Mouse (Mus musculus) limb, embryonic 13.5 days (tissue): Measurements from ENCODE around the gene 1110032A03Rik. TPM values are rescaled to one million over a fixed set of nuclear protein-coding genes. Genes with fewer than 3 reads are reported as not detected.

Experiments
- ATAC-seq: fragments of 200-750 bp; cut with Nextera tagmentation; 2 replicates; pipeline ENCODE4 v1.8.0; 2017; ENCODE audit warnings: low read depth, moderate number of reproducible peaks, moderate TSS enrichment; ENCODE audit not compliant: low FRiP score
- H3K27ac ChIP-seq: fragments of 300-500 bp; sonication (generic); 2 replicates; pipeline ENCODE4 v1.5.1; 2015; ENCODE audit warnings: inconsistent platforms, mild to moderate bottlenecking, moderate library complexity
- H3K27me3 ChIP-seq: fragments of 300-500 bp; sonication (generic); 2 replicates; pipeline ENCODE4 v1.6.1; 2015; ENCODE audit warnings: mild to moderate bottlenecking, inconsistent platforms
- H3K36me3 ChIP-seq: fragments of 300-500 bp; sonication (generic); 2 replicates; pipeline ENCODE4 v1.6.1; 2015; ENCODE audit warnings: inconsistent platforms, mild to moderate bottlenecking, moderate library complexity
- H3K4me1 ChIP-seq: fragments of 300-500 bp; sonication (generic); 2 replicates; pipeline ENCODE4 v1.6.1; 2015; ENCODE audit warnings: inconsistent platforms
- H3K4me2 ChIP-seq: fragments of 300-500 bp; sonication (generic); replicated peaks from 2 replicates; pipeline ENCODE4 v1.6.1; 2015; ENCODE audit warnings: inconsistent platforms, mild to moderate bottlenecking, moderate library complexity
- H3K4me3 ChIP-seq: fragments of 300-500 bp; sonication (generic); 2 replicates; pipeline ENCODE4 v1.5.1; 2015; ENCODE audit warnings: moderate library complexity, mild to moderate bottlenecking, inconsistent platforms
- H3K9ac ChIP-seq: fragments of 300-500 bp; sonication (generic); 2 replicates; pipeline ENCODE4 v1.6.1; 2015; ENCODE audit warnings: mild to moderate bottlenecking, inconsistent platforms
- H3K9me3 ChIP-seq: fragments of 300-500 bp; sonication (generic); 2 replicates; pipeline ENCODE4 v1.6.1; 2016; ENCODE audit warnings: inconsistent platforms
- WGBS: fragments of 180-500 bp; shearing (Covaris S2); methylation state at CpG from one replicate; pipeline ENCODE4 v1.1.7; 2015; 5-methylcytosine and 5-hydroxymethylcytosine counted together
- polyA plus RNA-seq: library from polyadenylated mRNA; unstranded; fragments of >200 nt; fragmentation: Nextera tagmentation; extraction: Ambion mirVana; gene quantifications from 2 replicates; pipeline ENCODE4 v1.2.1, GENCODE M21; 2015

1110032A03Rik gene
- 31.3 and 36.2 TPM in 2 replicates for polyA plus RNA-seq

DNA sequence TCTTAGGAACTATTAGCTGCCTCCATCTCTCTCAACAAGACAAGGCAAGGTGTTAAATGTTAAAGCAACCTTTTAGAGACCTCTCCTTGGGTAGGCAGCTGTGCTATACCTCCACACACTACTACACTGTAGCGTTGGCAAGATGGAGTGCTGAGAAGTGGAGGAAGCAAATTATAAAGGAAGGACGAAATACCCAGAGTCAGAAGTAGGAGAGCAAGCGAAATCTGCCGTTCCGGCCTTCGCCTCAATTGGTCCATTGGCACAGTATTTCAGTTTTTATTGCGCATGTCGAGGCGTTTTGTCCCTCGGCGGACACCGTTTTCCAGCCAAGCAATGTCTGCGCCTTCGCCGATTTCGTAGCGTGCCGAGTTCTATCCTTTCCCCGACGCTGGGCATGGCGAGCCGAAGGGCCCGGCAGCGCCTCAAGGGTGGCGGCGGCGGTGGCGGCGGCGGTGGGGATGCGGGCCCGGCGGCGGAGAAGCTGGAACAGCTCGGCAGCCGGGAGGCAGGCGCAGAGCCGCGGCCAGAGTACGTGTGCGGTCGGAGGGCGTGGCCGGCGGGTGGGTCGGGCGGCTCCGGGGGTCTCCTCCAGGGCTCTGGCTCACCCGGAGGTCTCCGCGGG is at the start of gene 1110032A03Rik, which contains the start of gene Alg9:
TSS of gene 1110032A03Rik (minus strand) at position 530 of the 622 bp plus-strand sequence.
TSS of gene Alg9 (plus strand) at position 29 of the 622 bp plus-strand sequence.
- Histone ChIP-seq H3K27me3 (no peaks in the 10 kb centered on the region), H3K27ac (peak within 1 kb of the TSS; percentile 94), H3K9ac (peak within 1 kb of the TSS; percentile 87), H3K36me3 (peaks cover 37% of the 10 kb centered on the region), H3K9me3 (no peaks in the 10 kb centered on the region), H3K4me3 (peak within 1 kb of the TSS; percentile 74), H3K4me1 (peaks cover 17% of the 10 kb centered on the region), H3K4me2 (peak within 1 kb of the TSS; percentile 83)
- under 1% methylated on average over 46 of the region's 51 CpGs for WGBS
- ATAC-seq, result peak; percentile 86

- WGBS, result 88% methylated on average over 11 of the region's 11 CpGs
- Histone ChIP-seq H3K27ac (no peak overlapping the region), H3K9me3 (no peaks in the 10 kb centered on the region), H3K4me3 (no peak overlapping the region), H3K9ac (no peak overlapping the region), H3K27me3 (no peaks in the 10 kb centered on the region), H3K4me1 (no peaks in the 10 kb centered on the region), H3K36me3 (peaks cover 61% of the 10 kb centered on the region), H3K4me2 (no peak overlapping the region)
- no peak for ATAC-seq
These were observed 48.6 kb upstream of the 1110032A03Rik start for GRCm38 (mm10) chr9:50823779-50824453.

DNA sequence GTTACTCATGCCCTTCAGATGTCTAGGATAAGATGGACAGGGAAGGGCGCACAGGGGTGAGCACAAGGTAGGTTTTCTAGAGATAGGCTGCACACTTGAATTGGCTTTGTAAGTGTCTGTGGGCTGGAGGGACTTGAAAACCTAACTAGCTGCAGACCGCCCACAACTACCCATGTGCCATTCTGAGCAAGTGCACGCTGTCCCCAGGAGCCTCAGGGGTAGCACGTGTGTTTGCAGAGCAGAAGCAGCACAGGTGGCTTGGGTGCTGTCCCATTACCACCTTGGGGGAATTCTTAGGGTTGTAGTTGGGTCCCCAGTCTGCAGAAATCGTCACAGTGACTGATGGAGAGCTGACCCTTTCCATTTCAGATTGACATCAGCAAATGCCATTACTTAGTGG is 46.9 kb upstream of the 1110032A03Rik start:
- no peak overlapping the region for H3K4me2 ChIP-seq
- H3K9ac ChIP-seq, result no peak overlapping the region
- H3K4me3 ChIP-seq, result no peak overlapping the region
- 93% methylated on average over 5 of the region's 5 CpGs for WGBS
- H3K36me3 ChIP-seq, result peaks cover 62% of the 10 kb centered on the region
- H3K27me3 ChIP-seq, result no peaks in the 10 kb centered on the region
- H3K27ac ChIP-seq, result no peak overlapping the region
- no peaks in the 10 kb centered on the region for H3K9me3 ChIP-seq
- H3K4me1 ChIP-seq, result no peaks in the 10 kb centered on the region
- ATAC-seq, result no peak

DNA sequence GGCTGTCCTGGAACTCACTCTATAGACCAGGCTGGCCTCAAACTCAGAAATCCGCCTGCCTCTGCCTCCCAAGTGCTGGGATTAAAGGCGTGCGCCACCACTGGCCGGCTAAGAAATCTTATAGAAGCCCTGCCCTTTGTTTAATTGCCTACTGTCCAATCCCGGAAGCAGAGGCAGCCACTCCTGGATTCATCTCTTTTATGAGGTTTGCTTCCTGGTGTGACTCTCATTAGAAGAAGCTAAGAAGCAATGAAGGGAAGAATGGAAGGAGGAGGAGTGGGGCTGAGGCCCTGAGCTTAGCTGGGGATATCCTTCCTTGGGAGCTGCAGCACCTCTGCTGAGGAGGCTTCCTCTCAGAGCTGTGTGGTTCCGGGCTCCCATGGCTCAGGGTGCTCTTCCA is 46.3 kb upstream of the 1110032A03Rik start:
- Histone ChIP-seq H3K4me3 (no peak overlapping the region), H3K27me3 (no peaks in the 10 kb centered on the region), H3K36me3 (peaks cover 68% of the 10 kb centered on the region), H3K4me1 (no peaks in the 10 kb centered on the region), H3K9me3 (no peaks in the 10 kb centered on the region), H3K9ac (no peak overlapping the region), H3K4me2 (no peak overlapping the region), H3K27ac (no peak overlapping the region)
- ATAC-seq, result no peak
- 93% methylated on average over 6 of the region's 6 CpGs for WGBS

DNA sequence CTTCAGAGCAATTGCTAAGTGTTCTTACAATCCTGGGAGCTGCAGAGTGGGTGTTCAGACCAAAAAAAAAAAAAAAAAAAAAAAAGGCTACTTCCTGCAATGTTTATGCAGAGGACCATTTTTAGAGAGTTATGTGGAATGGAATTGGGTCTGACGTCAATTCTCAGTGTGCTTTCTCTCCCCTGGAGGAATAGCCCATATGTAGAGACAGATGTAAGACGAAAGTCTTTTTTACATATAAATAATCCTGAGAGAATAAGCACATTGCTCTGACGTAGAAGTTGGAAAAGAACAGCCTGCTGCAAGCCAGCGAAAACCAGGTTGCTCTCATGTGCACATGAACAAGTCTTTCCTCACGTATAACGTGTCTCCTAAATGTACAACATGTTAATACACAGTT is 44.4 kb upstream of the 1110032A03Rik start:
- Histone ChIP-seq H3K4me2 (no peak overlapping the region), H3K27me3 (no peaks in the 10 kb centered on the region), H3K36me3 (peaks cover 73% of the 10 kb centered on the region), H3K9me3 (no peaks in the 10 kb centered on the region), H3K27ac (no peak overlapping the region), H3K9ac (no peak overlapping the region), H3K4me3 (no peak overlapping the region), H3K4me1 (no peaks in the 10 kb centered on the region)
- ATAC-seq, result no peak
- 86% methylated on average over 6 of the region's 6 CpGs for WGBS

DNA sequence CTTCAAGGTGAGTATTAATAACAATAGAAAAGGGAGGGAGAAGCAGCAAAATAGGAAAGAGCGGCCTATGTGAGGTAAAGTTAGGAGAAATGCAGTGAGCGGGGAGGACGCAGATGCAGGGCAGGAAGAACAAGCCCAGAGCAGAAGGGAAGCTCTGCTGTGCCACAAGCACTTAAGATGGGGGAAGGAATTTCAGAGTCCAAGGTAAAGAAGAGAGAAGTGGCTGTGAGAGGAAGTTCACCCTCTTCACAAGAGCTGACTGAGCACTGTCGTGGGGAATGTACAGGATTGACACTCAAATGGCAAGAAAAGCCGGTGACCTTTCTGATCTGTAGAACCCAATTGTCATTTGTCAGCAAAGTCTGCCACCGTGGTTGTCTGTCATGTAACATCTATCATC is 42.7 kb upstream of the 1110032A03Rik start:
- H3K9ac ChIP-seq, result no peak overlapping the region
- no peak overlapping the region for H3K27ac ChIP-seq
- peaks cover 75% of the 10 kb centered on the region for H3K36me3 ChIP-seq
- WGBS, result 85% methylated on average over 6 of the region's 6 CpGs
- H3K4me2 ChIP-seq, result no peak overlapping the region
- H3K4me3 ChIP-seq, result no peak overlapping the region
- no peaks in the 10 kb centered on the region for H3K27me3 ChIP-seq
- H3K4me1 ChIP-seq, result no peaks in the 10 kb centered on the region
- H3K9me3 ChIP-seq, result no peaks in the 10 kb centered on the region
- no peak for ATAC-seq

DNA sequence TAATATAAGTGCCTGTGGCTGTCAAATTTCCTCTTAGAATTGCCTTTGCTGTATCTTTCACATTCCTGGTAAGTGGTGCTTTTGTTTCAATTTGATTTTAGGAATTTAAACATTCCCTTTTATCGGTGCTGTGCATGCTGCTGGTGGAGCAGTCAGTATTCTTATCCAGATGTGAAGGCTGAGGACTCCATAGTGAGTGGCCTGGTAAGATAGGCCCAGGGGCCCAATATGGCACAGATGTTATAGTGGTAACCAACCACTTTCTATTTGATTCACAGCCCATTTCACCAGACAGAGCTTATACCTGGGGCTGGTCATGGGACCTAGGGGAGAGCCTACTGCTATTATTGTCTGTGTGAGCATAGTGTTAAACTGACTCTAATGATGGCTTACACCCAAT is 41.2 kb upstream of the 1110032A03Rik start:
- Histone ChIP-seq H3K4me1 (no peaks in the 10 kb centered on the region), H3K4me2 (no peak overlapping the region), H3K4me3 (no peak overlapping the region), H3K9me3 (no peaks in the 10 kb centered on the region), H3K27ac (no peak overlapping the region), H3K27me3 (no peaks in the 10 kb centered on the region), H3K9ac (no peak overlapping the region), H3K36me3 (peaks cover 73% of the 10 kb centered on the region)
- 90% methylated on average over 1 of the region's 1 CpGs for WGBS
- no peak for ATAC-seq

- Histone ChIP-seq H3K27me3 (no peaks in the 10 kb centered on the region), H3K9me3 (no peaks in the 10 kb centered on the region), H3K4me2 (no peak overlapping the region), H3K4me3 (no peak overlapping the region), H3K4me1 (no peaks in the 10 kb centered on the region), H3K36me3 (peaks cover 71% of the 10 kb centered on the region), H3K9ac (no peak overlapping the region), H3K27ac (no peak overlapping the region)
- no peak for ATAC-seq
- WGBS, result 97% methylated on average over 4 of the region's 4 CpGs
These were observed 40.3 kb upstream of the 1110032A03Rik start for GRCm38 (mm10) chr9:50815666-50816065.

- Histone ChIP-seq H3K4me2 (no peak overlapping the region), H3K4me3 (no peak overlapping the region), H3K27ac (no peak overlapping the region), H3K27me3 (no peaks in the 10 kb centered on the region), H3K36me3 (peaks cover 81% of the 10 kb centered on the region), H3K4me1 (no peaks in the 10 kb centered on the region), H3K9ac (no peak overlapping the region), H3K9me3 (no peaks in the 10 kb centered on the region)
- no peak for ATAC-seq
- WGBS, result 94% methylated on average over 5 of the region's 5 CpGs
These were observed 38.5 kb upstream of the 1110032A03Rik start for GRCm38 (mm10) chr9:50813796-50814195.

DNA sequence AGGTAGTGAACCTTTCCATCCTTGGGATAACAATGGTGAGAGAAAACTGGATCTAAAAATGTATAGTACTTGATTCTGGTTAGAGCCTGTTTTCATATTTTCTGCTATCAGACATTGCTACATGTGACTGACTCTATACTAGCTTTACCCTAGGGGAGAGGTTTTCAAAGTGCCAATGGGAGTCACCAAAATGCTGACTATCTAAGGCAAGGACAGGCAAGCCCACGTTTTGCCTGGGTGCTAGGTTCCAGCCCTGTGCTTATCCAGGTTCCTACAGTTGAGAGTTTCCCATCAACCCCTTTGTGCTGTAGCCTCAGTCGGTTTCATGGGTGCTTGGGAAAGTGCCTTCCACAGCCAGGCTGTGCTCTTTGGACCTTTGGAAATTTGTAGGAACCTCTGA is 36.4 kb upstream of the 1110032A03Rik start:
- H3K27ac ChIP-seq, result no peak overlapping the region
- WGBS, result 79% methylated on average over 2 of the region's 2 CpGs
- no peak overlapping the region for H3K4me2 ChIP-seq
- H3K4me3 ChIP-seq, result no peak overlapping the region
- H3K9me3 ChIP-seq, result no peaks in the 10 kb centered on the region
- peaks cover 82% of the 10 kb centered on the region for H3K36me3 ChIP-seq
- no peak for ATAC-seq
- no peaks in the 10 kb centered on the region for H3K4me1 ChIP-seq
- H3K27me3 ChIP-seq, result no peaks in the 10 kb centered on the region
- H3K9ac ChIP-seq, result no peak overlapping the region

DNA sequence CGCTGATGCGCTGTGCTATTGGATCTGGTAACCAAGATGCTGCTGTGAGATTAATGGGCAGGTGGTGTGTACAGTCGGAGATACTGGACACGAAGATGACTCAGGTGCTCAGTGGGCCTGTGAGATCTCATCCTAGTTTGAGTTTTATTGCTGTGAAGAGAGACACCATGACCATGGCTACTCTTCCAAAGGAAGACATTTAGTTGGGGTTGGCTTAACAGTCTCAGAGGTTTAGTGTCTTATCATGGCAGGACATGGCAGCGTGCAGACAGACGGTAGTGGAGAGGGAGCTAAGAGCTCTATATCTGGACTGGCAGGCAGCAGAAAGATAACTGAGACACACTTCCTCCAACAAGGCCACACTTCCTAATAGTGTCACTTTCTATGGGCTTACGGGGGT is 35.9 kb upstream of the 1110032A03Rik start:
- 96% methylated on average over 7 of the region's 7 CpGs for WGBS
- Histone ChIP-seq H3K36me3 (peaks cover 83% of the 10 kb centered on the region), H3K4me1 (no peaks in the 10 kb centered on the region), H3K4me3 (no peak overlapping the region), H3K9me3 (no peaks in the 10 kb centered on the region), H3K27ac (no peak overlapping the region), H3K27me3 (no peaks in the 10 kb centered on the region), H3K9ac (no peak overlapping the region), H3K4me2 (no peak overlapping the region)
- ATAC-seq, result no peak

DNA sequence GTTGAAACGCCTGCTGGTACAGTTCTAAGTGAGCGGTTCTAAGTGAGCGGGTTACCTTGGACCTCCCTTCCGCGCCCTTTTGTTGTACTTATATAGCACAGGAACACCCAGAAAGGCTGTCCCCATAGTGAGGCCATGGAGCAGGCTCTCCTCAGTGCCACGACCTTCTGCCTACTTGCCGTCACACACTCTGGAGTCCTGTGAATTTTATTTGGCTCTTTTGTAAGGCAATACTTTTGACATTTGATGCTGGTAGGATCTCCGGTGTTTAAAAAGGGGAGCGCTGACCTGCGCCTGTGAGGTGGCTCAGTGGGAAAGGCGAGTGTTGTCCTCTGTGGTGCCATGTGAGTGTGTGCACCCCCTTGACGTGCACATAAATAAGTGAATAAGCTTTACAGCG is 33.8 kb upstream of the 1110032A03Rik start:
- ATAC-seq, result no peak
- Histone ChIP-seq H3K4me1 (no peaks in the 10 kb centered on the region), H3K4me3 (no peak overlapping the region), H3K27me3 (no peaks in the 10 kb centered on the region), H3K27ac (no peak overlapping the region), H3K4me2 (no peak overlapping the region), H3K36me3 (peaks cover 88% of the 10 kb centered on the region), H3K9me3 (no peaks in the 10 kb centered on the region), H3K9ac (no peak overlapping the region)
- 85% methylated on average over 13 of the region's 13 CpGs for WGBS

DNA sequence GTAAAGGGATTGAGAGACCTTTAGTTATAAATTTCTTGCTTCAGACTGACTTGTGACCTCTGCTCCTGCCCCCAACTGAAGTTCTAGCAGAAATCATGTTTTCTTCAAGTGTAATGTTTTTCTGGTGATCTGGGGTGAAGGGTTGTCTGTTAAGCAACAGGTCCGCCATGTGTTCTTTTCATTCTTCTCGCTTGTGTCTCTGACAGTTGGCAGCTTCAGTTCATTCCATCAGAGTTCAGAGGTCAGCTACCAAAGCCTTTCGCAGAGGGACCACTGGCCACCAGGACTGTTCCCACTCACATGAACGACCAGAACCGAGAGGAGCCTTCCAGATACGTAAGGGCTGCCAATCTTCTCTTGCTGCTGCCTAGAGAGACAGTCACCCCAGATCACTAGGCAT is 33.2 kb upstream of the 1110032A03Rik start:
- H3K27me3 ChIP-seq, result no peaks in the 10 kb centered on the region
- no peak overlapping the region for H3K9ac ChIP-seq
- no peak for ATAC-seq
- no peaks in the 10 kb centered on the region for H3K4me1 ChIP-seq
- no peak overlapping the region for H3K4me2 ChIP-seq
- no peak overlapping the region for H3K4me3 ChIP-seq
- WGBS, result 84% methylated on average over 6 of the region's 6 CpGs
- H3K36me3 ChIP-seq, result peaks cover 86% of the 10 kb centered on the region
- no peak overlapping the region for H3K27ac ChIP-seq
- H3K9me3 ChIP-seq, result no peaks in the 10 kb centered on the region
